Mouse (Mus musculus) fibroblast of lung, adult 2 months (primary cell): ENCODE data around the gene Zfp90.

Experiments used
- DNase-seq: peaks from one replicate; pipeline ENCODE4 v3.0.0-alpha.2; 2011; ENCODE audit warnings: low read depth

Gene Zfp90

DNA sequence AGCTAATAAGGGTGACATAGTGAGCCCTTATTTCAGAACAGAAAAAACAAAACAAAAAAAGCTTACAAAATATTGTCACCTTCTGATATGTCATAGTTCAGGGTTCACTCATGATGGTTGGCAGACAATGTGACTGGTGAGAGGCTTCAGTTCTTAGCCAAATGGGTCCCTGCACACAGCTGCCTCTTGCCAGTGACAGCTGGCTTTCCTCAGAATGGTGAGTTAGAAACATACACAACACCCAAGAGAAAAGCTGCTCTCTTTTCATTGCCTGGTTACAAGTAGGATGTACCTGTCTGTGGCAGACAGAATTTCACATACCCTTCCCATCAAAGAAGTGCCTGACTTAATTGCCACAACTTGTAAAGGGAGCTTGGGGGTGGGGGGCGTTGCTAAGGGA, 18.5 kb downstream of the Zfp90 start:
- no peak for DNase-seq

DNA sequence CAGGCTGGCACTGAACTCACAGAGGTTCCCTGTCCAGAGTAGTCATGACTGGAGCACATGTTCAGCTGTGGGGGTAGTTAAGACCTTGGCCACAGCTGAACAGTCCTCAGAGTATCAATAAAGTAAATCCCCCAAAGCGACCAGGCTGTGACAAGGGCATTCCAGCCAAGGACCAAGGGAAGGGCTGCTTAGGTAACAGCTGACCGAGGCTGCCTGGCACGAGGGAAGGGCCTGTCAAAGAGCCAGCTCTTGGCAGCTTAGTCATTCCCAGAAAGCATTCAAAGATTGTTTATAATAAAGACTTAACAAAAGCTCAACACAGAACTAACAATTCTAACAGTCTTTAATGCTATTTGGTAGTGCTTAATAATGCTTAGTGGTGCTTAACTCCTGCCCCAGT, 22.7 kb downstream of the Zfp90 start:
- peak; percentile 85 for DNase-seq

DNA sequence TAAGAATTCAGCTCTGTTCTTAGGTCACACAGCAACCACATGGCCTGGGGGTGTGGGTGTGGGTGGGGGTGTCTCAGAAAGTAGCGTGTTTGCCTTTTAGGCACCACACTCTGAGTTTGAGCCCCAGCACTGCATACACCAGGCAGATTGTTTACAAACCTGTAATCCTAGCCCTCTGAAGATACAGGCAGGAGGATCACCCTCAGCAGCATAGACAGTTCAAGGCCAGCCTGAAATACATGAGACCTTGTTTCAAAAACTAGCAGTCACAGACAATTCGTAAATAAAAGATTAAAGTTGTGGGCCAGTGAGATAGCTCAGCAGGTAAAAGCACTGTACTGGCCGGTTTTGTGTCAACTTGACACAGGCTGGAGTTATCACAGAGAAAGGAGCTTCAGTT, 25.0 kb downstream of the Zfp90 start:
- no peak for DNase-seq

DNA sequence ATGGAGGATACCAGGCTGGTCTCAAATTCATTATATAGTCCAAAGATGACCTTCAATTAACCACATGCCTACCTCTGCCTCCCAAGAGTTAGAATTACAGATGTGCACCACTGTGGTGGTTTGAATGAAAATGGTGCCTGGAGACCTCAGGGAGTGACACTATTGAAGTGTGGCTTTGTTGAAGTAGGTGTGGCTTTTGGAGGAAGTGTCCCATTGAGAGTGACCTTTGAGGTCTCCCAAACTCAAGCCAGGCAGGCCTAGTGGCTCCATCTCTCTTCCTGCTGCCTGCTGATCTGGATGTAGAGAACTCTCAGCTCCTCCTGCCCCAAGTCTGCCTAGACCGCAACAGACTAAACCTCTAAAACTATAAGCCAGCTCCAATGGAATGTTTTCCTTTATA, 27.6 kb downstream of the Zfp90 start:
- DNase-seq = no peak

DNA sequence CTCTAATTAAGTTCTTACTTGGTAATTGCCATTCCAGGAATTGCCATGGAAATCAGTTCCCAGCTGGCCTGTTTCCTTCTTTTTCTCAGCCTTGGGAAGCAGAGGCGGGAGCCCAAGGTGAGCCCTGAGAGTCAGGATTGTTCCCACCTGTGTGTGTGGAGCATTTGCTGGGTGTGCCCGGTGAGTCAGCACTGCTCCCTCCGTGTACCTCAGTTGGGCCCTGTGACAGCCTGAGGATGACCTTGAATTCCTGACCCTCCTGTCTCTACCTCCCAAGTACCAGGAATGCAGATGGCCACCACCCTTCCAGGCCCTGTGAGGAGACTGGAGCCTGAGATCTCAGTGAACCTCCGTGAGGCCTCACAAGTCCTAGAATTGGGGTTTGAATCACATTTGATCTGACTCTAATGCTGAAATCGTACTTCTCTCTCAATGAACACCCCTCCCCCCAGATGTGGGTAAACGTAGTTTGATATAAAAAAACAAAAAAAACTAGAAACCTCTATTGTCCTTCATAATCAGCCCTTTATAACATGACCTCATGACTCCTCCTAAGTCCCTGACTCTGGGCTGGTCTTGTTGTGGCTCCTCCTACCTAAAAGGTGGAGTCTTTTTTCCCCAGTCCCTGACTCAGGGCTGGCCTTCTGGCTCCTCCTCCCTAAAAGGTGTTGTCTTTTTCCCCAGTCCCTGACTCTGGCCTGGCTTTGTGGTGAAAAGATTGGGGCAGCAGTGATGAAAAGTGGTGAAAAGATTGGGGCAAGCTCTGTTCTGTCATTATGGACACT, 36.4 kb downstream of the Zfp90 start:
- no peak for DNase-seq

DNA sequence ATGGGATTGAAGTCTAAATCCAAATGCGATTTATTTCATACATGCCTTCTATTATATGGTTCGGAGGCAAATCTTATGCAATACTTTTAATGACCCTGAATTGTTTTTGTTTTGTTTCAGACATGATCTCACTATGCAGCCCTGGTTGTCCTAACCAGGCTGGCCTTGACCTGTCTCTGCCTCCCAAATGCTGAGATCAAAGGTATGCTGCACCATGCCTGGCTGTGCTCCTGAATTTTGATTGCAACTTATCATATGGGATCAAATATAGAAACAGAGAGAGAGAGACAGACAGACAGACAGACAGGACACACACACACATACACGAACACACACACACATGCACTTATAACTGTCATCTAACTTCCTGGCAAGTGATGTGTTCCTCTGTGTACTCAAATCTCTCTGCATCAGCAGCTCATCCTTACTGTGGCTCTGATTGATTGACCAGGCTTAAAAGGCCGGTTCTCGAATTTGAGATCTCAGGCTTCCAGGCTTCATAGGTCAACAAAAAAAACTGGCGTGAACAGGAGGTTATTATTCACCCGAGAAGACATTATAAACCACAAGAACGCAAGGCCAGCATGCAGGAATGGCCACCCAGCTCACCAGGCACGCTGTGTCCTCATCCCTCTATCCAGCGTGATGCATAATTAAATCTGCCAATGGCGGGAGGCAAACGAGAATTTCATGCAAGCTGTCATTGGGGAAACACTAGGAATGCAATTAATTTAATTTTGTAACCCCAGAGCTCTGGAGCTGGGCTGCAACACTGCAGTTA, 37.8 kb downstream of the Zfp90 start:
- no peak for DNase-seq

DNA sequence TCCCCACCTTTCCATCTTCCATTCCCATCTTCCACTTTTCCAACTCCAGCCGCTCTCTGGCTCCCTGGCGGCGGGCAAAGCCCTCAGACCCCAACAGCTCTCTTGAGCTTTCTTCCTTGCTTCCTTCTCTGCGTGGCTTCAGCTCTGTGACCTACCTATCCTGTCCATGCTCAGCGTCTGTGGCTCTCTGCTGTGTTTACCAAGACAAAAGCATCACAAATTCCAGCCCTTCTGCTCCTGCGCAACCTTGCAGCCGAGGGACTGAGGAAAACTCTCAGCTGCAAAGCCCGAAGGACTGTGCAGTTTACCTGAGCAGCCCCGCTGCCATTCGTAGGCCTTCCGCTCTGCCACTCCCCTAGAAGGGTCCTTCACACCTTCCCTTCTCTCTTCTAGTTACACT, 38.9 kb downstream of the Zfp90 start:
- no peak for DNase-seq

DNA sequence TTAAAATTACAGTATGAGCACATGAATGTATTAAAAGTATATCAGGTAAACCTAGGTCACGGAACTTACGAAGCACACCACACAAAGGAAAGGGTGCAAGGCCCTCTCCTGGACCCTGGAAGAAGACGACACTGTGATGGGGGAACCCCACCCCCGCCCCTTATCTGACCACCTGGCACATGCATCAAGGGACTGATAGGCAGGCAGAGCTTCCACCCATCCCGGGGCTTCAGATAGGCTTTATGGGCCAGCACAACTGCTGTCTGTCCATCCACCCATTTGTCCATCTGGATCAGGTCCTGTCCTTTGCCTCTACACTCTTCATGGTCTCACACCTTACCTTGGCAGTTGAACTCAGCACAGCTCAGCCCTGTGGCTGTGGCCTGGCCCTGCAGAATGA, 47.0 kb downstream of the Zfp90 start:
- DNase-seq = no peak

DNA sequence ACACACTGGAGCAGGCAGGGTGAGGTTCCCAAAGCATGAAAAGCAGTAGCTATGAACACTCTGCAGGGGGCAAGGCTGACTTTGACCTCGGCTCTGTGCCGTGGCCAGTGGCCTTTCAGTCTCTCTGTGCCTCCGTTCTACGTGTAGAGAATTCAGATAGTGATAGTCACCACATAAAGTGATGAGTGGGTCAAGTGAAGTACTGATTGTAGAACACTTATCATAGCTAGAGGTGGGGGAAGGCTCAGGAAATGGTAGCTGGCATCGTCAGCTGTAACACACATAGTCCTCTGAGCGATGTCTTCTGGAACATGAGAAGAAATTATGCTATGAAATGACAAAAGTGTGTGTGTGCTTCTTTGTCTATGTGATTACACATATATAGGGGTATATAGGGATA, 48.7 kb downstream of the Zfp90 start:
- no peak for DNase-seq

DNA sequence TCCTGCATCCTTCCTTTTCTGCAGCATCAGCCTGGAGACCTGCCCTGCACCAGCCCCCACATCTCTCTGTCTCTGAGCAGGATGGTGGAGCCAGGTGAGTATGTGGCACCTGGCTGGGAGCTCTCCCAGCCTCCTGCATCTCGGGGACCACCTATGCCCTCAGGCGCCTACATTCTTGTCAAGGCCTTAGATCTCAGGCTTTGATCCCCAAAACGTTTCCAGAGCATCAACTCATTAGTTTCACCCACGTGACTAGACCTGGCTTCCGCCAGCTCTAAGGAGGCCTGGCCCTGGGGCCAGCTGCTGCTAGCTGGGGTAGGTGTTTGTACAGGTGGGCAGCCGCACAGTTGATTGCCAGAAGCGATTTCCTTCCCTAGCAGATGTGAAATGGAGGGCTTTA, 54.4 kb downstream of the Zfp90 start:
- DNase-seq = no peak

DNA sequence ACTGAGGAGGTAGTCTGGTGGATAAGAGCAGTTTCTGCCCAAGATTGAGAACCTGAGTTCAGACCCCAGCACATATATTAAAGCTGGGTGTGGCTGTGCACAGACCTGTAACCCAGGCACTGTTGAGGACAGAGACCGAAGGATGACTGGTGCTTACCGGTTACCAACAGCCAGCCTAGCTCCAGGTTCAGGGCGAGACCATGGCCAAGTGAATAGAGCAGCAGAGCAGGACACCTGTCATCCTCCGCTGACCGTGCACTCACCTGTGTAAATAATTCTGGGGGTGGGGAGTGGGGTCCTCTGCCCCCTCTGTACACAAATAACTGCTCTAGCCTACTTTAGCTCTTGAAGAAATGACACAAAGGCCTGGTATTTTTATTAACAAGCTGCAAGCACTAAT, 58.9 kb downstream of the Zfp90 start:
- DNase-seq = no peak
